Mouse (Mus musculus) lung, postnatal 25 days (tissue): ENCODE data around the gene Elovl6.
A peak's percentile ranks its signal among the peaks of the same experiment; 100 is the strongest.

Experiments used
- DNase-seq: peaks from one replicate; pipeline ENCODE4 v3.0.0; 2022; ENCODE audit warnings: low spot score

Gene Elovl6

DNA sequence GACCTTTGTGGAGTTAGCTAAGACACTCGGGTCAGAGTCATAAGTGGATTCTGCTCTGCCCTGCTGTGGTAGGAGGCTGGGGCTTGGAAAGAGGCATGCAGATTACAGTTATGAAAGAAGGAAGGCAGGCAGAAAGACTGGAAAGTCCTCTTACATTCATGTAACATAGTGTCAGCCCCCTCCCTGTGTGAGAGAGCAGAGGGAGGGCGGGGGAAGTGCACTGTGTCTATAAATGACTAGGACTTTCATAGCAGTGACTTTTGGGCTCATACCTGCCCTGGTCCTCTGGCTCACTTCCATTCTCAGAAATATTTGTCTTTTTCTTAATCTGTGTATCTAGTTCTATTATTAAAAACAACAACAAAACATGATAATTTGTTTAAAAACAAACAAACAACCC lies 33.9 kb downstream of the Elovl6 start:
- DNase-seq: no peak

DNA sequence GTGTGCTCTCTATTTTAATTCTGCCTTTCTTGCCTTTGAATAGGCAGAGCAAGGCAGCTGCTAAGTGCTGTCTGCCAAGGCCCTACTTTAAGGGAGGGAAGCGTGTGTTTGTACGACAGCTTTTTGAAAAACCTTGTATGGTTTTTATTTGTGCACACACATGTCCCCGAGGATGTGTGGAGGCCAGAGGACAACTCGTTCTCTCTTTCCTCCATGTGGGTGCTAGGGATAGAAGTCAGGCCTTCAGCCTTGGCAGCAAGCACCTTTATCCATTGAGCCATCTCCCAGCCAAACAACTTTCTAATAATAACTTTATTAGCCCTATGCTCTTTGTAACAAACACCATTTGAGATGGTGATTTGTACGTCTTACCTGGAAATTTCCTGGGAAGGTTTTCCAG lies 34.7 kb downstream of the Elovl6 start:
- DNase-seq: peak; percentile 25

DNA sequence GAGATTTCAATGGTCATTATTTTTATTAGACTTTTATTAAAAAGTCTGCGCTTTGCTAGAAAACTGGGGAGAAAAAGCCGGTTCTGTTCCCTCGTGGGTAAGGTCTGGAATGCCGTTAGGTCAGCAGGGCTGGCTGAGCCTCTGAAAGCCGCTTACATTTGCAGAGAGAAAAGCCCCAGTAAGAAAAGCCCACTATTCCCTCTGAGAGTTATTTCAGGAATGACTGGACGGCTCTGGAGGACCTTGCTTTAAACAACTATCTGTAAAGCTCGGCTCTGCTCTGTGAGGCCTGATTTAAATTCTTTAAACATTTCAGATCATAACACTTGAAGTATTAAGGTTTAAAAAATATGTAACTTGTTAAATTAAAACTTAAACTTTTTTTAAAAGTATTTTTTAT lies 36.4 kb downstream of the Elovl6 start:
- no peak for DNase-seq

DNA sequence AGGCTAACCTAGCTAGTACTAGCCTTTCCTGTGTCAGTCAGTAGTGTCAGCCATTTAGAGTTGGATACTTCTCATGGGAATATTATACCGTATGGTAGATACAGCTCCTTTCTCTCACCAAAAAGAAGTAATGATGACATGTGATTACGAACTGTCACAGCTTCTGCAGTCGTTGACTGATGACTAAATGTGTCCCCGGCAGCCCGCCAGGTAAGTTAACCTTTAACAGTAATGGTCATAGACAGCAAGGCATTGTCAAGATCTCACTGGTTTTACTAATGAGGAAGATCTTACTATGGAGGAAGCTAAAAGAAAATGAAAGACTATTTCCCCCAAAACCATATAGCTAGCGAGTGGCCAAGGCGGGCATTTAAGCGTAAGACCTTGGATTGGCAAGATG lies 38.8 kb downstream of the Elovl6 start:
- DNase-seq: no peak

DNA sequence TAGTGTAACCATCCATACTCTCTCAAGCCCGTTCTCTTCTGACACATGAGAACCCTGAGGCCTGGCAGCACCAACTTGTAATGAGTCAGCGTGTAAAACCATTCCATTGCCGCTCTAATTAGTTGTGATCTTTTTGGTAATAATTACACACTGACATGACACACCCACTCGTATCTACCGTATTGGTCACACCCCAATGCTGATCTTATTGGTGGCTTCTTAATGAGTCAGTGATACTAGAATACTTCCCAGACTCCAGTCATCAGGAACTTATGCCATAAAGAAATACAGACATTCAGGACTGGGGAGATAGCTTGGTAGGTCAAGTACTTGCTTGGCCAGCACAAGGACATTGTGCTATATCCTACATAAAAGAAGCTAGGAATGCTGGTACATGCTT lies 39.5 kb downstream of the Elovl6 start:
- no peak for DNase-seq

DNA sequence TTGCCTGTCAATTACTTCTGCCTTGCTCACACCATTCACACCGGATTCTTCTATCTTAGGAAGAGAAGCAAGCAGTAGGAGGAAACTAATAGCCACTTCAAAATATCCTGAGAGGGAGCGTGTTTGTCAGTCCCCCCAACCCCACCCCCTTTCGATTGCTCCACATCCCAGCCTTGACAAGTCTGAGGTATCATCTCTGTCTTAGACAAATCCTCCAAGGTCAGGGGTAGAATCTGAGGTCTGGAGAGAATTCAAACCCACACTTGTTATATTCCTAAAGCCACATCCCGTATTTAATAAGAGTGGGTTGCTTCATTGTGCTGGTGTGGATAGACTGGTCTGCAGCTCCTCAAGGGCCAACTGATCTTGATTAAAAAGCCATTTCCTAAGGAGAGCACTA lies 40.8 kb downstream of the Elovl6 start:
- no peak for DNase-seq

DNA sequence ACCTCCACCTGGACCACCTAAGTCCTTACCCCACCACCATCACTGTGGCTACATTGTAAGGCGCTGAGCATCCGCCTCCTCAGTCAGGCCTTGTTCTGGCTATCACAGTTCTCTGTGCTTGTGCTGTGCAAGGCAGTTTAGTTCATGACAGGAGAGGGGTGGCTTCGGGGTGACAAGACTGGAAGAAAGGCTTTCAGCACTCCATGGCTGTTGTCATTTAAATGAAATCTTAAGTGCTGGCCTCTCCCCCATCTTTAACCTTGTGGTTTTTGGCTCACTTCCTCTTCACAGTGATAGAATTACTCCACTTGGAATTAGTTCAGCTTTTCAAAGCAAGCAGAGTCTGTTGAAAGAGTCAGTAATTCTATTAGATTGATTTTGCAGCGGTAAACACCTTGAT lies 41.5 kb downstream of the Elovl6 start:
- DNase-seq: no peak

DNA sequence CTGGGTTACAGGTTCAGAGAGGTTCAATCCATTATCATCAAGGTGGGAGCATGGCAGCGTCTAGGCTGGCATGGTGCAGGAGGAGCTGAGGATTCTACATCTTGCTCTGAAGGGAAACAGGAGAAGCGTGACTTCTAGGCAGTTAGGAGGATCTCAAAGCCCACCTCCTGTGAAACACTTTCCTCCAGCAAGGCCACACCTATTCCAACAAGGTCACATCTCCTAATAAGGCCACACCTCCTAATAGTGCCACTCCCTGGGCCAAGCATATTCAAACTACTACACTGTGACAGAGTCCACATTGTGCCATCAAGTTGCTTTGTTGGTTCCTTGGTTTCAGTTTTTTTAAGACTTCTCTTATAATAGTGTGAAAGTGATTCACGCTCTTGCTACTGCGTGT lies 42.9 kb downstream of the Elovl6 start:
- no peak for DNase-seq

DNA sequence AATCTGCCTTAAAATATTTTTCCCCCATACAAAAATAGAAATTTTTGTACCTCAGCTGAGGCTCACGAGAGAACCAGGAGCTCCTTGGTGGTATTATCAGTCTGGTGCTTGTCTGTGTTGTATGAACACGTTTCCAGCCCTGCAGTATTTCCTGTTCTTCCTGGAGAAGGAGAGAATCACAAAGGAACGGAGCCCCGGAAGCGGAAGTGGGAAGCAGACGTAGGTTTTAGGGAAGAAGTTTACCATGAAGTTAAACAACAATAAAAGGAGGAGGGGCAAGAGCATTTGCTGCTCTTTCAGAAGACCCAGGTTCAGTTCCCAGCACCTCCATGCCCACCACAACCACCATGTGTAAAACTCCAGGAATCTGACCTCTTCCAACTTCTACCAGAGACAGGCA lies 44.4 kb downstream of the Elovl6 start:
- DNase-seq: no peak

DNA sequence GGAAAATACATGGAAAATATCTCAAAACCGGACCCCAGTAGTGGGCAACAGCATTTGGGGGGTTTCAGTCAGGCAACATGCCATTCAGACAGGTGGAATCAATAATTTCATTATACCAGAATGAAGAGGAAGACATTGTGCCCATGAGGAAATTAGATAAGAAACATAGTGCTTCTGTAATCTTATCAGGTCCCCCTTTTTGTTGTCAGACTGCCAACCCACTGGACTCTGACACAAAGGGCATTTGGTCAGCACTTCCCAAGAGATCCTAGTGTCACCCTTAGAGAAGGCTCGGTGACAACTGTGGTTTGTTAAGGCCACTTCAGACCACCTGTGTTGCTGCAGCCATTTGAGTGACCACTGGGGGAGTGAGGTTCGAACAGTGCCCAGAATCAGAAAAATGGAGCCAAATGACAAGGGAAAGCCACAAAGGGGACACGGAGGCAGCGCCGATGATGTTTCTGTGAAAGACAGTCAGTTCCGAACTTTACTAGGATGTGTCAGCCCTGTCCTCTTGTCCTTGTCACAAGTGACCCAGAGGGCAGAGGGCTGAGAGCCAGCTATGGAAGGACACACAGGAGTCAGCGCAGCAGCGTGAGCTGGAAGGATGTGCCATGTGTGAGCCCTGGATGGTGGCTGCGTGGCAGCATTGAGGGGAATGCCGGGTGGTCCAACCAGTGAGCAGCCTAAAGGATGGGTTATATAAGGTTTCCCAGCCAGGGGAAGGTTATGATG lies 46.8 kb downstream of the Elovl6 start:
- no peak for DNase-seq

DNA sequence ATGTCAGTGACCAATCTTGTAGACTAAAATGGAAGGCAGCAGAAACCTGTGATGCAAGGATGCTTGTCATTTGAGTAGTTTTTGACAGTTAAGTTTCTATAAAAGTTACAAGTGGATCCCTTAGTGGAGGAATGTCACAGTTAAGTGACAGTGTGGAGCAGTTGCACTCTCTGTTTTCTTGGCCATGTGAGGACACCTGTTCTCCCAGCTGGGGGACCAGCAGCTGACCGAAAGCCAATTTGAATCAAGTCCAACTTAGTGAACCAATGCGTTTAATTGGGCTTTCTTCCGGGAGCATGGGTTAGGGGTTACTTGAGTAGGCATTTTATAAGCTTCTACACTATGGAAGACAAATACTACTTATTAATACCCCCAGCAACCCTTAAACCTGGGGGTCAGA lies 48.9 kb downstream of the Elovl6 start:
- no peak for DNase-seq

DNA sequence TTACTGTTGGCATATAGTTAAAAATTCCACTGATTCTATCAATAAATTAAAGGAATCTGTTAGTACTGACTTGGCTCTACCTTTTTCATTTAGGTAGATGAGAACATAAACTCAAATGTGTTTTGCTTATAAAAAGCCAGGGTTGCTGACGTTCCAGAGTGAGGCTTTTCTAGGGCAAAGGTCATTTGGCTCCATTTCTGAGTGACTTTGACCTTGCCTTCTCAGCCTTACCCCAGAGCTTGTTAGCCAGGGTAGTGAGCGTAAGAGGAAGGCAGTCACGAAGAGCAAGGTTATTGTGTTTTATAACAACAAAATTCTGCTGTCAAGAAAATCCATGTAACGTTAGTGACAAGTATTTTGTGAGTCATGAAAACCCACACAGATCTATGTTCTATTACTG lies 50.3 kb downstream of the Elovl6 start:
- DNase-seq: no peak

DNA sequence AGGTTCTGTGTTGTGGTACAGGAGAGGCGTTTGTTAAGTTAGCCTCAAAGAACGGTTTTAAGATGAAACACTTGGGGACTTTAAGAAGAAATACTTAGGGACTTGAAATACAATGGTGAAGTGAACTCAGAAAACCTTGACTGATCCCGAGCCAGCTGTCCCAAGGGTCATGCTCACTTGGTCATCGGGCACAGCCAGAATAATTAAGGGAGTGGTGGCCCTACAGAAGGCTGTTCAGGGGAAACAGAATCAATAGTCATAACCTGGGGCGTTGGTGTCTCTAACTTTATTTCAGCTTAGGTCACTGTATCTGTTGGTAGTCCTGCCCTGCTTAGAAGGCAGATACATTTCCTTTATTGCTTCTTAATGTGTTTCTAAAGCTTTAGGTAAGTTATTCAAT lies 51.1 kb downstream of the Elovl6 start:
- DNase-seq: no peak

DNA sequence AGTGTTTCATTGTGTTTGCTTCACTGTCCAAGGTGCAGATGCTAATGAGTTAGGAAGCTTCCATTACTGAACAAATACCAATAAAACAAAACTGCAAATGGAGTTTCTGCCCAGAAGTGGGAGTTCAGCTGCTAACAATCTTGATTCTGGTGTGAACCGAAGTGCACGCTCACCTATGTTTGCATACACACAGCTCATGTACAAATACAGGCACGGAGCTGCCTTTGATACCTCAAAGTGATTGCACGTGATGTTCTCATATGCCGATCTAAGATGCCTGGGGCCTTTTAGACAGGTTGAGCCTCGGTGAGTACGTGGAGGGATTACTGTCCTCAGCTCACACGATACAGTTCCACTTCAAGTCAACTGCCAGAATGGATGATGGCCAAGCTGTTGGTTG lies 55.8 kb downstream of the Elovl6 start:
- no peak for DNase-seq

DNA sequence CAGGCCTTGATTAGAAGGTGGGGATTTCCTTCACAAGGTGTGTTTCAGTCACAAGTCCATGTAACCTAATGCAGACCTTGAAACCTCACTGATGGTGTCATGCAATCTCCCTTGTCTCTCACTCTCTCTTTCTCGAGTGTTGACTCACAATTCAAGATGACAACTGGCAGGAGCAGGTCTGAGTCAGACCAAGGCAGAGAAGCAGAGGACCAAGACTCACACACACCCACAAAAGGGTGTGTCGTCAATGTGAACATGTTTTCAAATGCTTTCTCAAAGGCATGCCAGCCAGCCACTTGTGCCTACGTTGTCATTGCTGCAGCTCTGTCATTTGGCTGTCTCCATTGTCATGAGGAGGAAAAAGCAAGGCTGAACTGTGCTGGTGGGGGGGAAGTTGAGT lies 56.6 kb downstream of the Elovl6 start:
- DNase-seq: no peak

DNA sequence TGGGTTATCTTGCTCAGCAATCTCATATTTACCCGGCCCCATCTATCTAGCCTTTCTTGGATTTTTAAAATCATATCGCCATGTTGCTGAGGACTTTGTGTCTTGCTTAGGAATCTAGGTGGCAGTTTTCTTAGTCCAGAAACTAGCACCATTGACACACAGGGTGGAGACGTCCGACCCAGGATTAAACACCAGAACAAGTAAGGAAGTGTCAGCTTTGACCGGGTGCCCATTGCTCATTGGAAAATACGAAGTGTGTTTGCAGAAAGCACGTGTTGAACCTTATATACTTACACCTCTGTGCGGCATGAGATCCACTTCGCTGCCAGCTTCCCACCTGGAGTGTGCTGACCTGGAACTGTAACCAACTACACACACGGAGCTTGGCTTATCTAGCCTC lies 57.5 kb downstream of the Elovl6 start:
- no peak for DNase-seq

DNA sequence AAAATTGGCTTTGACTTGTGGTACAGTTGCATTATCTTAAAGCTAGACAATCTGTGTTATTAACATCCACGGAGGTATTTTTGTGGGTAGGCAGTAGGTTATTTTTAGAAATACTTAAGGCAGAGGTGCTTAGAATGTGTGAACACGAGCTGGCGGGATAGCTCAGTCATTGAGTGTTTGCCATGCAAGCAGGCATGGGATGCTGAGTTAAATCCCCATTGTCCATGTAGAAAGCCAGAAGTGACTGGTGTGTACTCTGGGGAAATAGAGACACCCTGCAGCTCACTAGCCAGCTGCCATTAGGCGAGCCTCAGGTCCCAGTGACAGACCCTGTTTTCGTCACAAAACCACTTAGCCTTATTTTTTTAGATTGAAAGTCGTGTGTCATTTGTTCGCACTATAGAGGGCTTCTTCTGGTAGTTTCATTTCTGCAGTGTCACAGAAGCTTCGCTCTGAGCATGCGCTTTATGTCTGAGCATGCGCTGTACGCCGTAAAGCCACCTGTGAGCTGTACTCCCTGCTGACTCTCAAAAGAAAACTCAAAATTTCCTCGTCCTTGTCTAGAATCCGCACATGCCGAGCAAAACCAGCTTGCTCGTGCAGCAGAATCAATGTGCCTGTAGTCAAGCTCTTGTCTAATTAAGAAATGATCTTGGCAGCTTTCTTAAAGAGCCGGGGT lies 58.5 kb downstream of the Elovl6 start:
- DNase-seq: peak; percentile 25

DNA sequence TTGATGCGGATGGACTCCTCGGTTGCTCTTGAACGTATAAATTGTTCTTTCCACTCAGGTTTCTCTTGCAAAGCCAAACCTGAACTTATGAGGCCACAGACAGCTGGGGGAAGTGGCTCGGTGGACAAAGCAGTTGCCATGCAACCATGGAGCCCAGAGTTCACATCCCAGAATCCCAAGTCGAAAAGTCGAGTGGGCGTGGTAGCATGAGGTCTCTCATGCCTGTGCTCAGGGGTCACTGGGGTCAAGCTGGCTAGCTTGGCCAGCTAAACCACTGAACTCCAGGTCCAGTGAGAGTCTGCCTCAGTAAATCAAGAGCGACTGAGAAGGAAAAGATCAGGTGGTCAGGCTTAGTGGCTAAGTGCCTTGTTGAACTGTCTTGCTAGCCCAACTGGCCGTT lies 59.1 kb downstream of the Elovl6 start:
- DNase-seq: no peak

DNA sequence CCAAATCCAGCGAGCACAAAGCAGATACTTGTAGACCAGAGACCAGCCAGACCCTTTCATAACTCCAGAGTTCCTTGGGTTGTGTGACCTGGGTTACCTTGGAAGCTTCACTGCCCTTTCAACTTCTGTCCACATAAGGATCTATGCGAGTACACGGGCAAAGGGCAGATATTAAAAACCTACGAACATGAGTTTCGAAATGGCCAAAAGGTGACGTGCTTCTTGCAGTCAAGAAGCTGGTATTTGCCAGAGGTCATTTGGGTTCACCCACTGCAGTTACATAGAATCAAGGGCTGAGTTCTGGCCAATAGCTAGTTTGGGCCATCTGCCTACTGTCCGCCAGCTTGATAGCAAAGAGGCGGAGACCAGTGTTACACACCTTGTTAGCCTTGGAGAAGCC lies 59.6 kb downstream of the Elovl6 start:
- DNase-seq: no peak

DNA sequence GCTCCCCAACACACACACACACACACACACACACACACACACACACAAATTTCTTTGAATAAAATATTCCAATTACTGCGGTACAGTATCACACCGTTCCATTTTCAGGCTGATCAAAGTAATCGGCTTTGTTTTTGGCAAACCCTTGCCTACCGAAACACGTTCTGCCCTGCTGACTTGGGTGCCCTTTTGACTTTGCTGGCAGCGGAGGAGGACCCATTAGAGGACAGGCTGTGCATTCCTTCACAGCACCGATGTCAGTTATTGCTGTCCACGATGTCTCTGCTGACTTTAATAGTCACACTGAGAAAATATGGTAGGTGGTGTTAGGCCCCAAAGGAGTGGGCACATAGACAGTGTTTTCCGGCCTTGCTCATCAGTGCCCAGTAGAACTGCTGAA lies 60.8 kb downstream of the Elovl6 start:
- DNase-seq: no peak

DNA sequence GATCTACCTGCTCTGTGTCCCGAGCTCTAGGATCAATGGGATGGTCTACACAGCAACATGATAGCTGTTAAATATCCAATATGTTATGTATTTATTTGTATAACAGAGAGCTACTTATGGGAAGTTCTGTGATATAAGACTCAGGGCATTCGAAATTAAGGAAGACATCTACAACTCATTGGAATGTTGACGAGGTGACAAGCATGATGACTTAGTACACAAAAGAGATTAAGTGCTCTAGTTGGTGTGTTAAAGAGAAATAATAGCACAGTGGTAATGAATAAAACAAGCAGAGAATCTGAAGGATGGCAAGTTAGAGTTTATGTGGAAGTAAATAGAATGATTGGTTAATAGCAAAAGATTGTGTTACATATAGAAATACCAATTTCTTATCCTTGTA lies 61.6 kb downstream of the Elovl6 start:
- DNase-seq: no peak

DNA sequence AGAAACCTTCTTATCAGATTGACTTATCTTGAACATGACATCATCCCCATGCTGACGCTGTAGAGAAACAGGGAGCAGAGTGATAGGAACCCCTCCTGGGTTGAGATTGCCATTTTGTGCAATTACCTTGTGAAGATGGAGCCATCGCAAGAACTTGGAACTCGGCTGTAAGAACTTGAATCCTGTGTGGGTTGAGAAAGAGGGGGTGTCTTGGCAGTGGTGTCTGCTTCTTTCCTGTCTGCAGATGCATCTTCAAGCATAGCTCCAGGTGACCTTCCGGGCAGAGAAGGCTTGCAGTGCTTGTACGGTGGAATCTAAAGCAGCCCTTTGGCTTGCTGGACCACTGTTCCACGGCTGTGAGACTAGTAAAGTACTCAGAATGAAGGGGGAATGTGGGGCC lies 63.9 kb downstream of the Elovl6 start:
- DNase-seq: no peak

DNA sequence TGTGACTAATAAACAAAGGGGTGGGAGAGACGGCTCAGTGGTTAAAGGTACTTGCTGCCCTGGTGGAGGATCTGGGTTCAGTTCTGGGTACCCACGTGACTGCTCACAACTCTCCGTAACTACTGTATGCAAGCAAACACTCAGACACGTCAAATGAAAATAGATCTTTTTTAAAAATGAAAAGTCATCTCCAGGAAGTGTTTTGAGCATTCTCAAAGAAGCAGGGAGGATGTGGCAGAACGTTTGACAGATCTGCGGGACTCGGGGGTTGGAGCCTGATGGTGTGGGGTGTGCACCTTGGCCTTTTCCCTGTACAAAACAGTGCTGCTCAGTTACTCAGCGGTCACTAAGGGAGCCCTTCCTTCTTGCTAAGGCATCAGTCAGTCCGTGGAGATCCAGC lies 70.1 kb downstream of the Elovl6 start:
- DNase-seq: no peak

DNA sequence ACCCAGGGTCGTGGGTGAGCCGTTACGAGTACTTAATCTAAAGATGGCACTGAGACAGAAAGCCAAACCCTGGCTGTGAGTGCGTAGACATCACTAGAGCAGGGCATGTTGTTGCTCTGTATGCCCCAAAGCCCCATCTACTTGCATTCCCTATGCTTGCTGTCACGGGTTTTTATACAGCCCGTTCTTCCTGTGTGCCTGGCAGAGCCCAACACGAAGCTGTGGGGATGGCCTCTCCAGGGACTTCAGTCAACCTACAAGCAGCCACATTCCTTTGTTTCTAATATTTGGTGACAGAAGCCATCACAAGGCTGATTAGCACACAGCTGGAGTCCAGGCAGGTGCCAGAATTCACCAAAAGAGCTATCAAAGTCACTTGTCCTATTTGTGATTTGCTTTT lies 73.3 kb downstream of the Elovl6 start:
- no peak for DNase-seq
